ENCODE assay signal across 18 mouse cellular contexts in the genomic region with DNA sequence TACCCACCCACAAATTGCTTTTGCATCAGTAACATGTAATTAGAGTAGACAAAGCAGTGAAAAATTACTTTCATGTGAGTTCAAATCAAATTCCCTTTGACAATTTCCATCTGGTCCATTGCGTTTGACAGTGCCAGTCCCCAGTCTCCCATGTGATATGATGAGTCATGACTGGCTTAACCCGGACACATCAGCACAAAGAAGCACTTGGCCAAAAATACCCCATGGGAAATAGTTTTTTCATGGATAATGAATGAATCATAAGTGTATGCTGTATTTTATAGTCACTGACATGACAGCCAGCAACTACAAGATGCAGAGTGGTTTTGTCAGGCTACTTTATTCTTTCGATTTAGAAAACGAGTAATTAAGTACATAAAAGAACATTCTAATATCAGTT.
A peak's percentile ranks its signal among the peaks of the same experiment; 100 is the strongest.
DNase-seq lines count a peak whose midpoint lies in the region.
"Had no signal": no experiment of that assay in that cellular context is flagged by ENCODE, and none has a peak within 500 bp of the region (broad histone marks: within the 10 kb centered on the region; RNA-seq: fewer than 3 reads in every experiment).

No protein-coding gene starts in this region.

- intact Hi-C loops in heart, postnatal 10 days (cut with DNase I): no loop called here
- intact Hi-C loops in heart, postnatal 36 days (cut with DNase I): no loop called here

- DNase-seq in adrenal gland, adult 2 months: peak; percentile 5
- no peak for DNase-seq in adrenal gland, postnatal 4 days (ENCODE audit: low spot score in 2 of 2)
- peak; percentile 16 to 22 for DNase-seq in heart, postnatal 10 days
- no peak for DNase-seq in heart, postnatal 36 days
- DNase-seq in NIH3T3 (ENCODE audit: low read depth): peak; percentile 45
- peak; percentile 68 for DNase-seq in retina, embryonic 14.5 days (ENCODE audit: low spot score)
- DNase-seq in right cerebral cortex, adult 18-20 months: no peak
- DNase-seq in gastrocnemius, postnatal 10 days: no peak
- DNase-seq: adrenal gland, postnatal 14 days; cerebellum, adult 9-11 months; gastrocnemius, postnatal 14 days; kidney, adult 2 months; kidney, postnatal 10 days; liver, embryonic 13.5 days; lung, adult 2 months; lung, postnatal 14 days; thymus, adult 18-20 months; thymus, postnatal 4 days had no signal

Comparison
In these comparisons a context has a peak if more than half of its experiments do, and no peak if none do; other contexts are left out.
1. DNase-seq: peak in adrenal gland, adult 2 months (single experiment), heart, postnatal 10 days (2 of 2), NIH3T3 (single experiment) and retina, embryonic 14.5 days (single experiment); none in adrenal gland, postnatal 4 days (0 of 2), heart, postnatal 36 days (0 of 2), right cerebral cortex, adult 18-20 months (single experiment) and gastrocnemius, postnatal 10 days (single experiment).